Mouse (Mus musculus) small intestine, adult 2 months (tissue): ENCODE data around the gene Fgfbp1. TPM values are rescaled to one million over a fixed set of nuclear protein-coding genes. Genes with fewer than 3 reads are reported as not detected.

Source experiments
- H3K27ac ChIP-seq: fragments of 200-500 bp; 2 replicates; pipeline ENCODE4 v1.5.1; 2012; ENCODE audit warnings: low read depth, low read length, control low read depth, inconsistent platforms; ENCODE audit not compliant: insufficient read depth
- H3K27me3 ChIP-seq: fragments of 200-500 bp; 2 replicates; pipeline ENCODE4 v1.6.1; 2012; ENCODE audit warnings: mild to moderate bottlenecking, moderate library complexity, low read length, inconsistent platforms; ENCODE audit not compliant: control insufficient read depth, insufficient read depth
- H3K36me3 ChIP-seq: fragments of 200-500 bp; 2 replicates; pipeline ENCODE4 v1.6.1; 2012; ENCODE audit warnings: mild to moderate bottlenecking, low read length, control low read depth, inconsistent platforms; ENCODE audit not compliant: control insufficient read depth, insufficient read depth
- H3K4me1 ChIP-seq: fragments of 200-500 bp; 2 replicates; pipeline ENCODE4 v1.6.1; 2012; ENCODE audit warnings: low read length, inconsistent platforms, mixed read lengths; ENCODE audit not compliant: control insufficient read depth, insufficient read depth, insufficient read length
- H3K4me3 ChIP-seq: fragments of 200-500 bp; 2 replicates; pipeline ENCODE4 v1.5.1; 2012; ENCODE audit warnings: low read depth, mild to moderate bottlenecking, control low read depth, inconsistent platforms, low read length, moderate library complexity
- CTCF ChIP-seq: fragments of 200-500 bp; IDR thresholded peaks from 2 replicates; pipeline ENCODE4 v1.5.1; 2012; ENCODE audit warnings: low read depth, mild to moderate bottlenecking, control low read depth, inconsistent platforms, low read length, moderate library complexity, mixed read lengths; ENCODE audit not compliant: insufficient replicate concordance, insufficient read length; ENCODE audit errors: extremely low read depth
- POLR2A ChIP-seq: fragments of 200-500 bp; IDR thresholded peaks from 2 replicates; pipeline ENCODE4 v1.6.1; 2012; ENCODE audit warnings: low read depth, mild to moderate bottlenecking, control low read depth, inconsistent platforms, low read length, moderate library complexity
- WGBS: fragments of 180-500 bp; shearing (Covaris S2); methylation state at CpG from one replicate; pipeline ENCODE4 v1.1.7; 2018; 5-methylcytosine and 5-hydroxymethylcytosine counted together
- polyA plus RNA-seq: library from polyadenylated mRNA; depleted of rRNA; stranded (reverse); fragments of >200 nt; gene quantifications from 2 replicates; pipeline ENCODE4 v1.2.3, GENCODE M21; 2012

The Fgfbp1 gene
- polyA plus RNA-seq, 1 experiment: 8.9 TPM

DNA sequence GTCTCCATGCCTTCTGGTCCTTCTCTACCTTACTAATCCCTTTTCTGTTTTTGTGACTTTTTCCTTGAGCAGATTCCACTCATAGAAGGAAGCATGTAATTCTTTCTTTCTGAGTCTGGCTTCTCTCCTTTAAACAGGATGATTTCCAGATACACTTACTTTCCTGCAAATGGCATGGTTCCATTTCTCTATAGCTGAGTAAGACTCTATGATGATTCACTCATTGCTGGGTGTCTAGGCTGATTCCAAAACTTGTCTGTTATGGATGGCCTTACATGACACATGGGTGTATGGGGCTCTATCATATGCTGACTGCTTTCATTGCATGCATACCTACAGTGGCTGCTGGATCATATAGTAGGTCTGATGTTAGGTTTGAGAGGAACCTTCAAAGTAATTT, 4.6 kb upstream of the Fgfbp1 start:
- no peak for TF ChIP-seq POLR2A
- no peak for TF ChIP-seq CTCF
- H3K4me1 ChIP-seq: peaks cover 12% of the 10 kb centered on the region; the same call in 1 of the 2 replicates
- H3K4me3 ChIP-seq: no peak overlapping the region
- no peaks in the 10 kb centered on the region for H3K36me3 ChIP-seq
- H3K27ac ChIP-seq: no peak overlapping the region
- H3K27me3 ChIP-seq: no peaks in the 10 kb centered on the region

DNA sequence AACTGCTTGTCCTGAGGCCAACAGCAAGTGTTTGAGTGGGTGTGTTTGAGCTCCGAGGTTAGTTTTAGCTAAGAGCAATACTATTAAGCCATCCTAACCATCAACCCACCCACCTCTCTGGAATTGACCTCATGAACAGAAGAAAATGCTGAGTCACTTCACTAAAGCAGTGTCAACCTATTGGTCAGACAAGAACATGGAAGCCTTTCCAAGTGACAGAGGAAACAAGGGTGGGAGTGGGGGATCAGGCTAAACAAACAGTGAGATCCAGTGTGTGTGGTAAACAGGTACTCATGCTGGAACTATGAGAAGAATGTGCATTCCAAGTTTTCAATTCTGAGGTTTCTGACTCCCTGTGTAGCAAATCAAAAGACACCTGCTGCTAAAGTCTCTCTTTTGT, 1.3 kb upstream of the Fgfbp1 start:
- no peaks in the 10 kb centered on the region for H3K27me3 ChIP-seq
- TF ChIP-seq CTCF: no peak
- no peaks in the 10 kb centered on the region; the same call in 1 of the 2 replicates for H3K4me1 ChIP-seq
- H3K4me3 ChIP-seq: no peak overlapping the region
- peaks cover under 1% of the 10 kb centered on the region; the same call in 1 of the 2 replicates for H3K36me3 ChIP-seq
- whole genome bisulfite sequencing: 73% methylated on average over 1 of the region's 1 CpGs
- no peak overlapping the region for H3K27ac ChIP-seq

DNA sequence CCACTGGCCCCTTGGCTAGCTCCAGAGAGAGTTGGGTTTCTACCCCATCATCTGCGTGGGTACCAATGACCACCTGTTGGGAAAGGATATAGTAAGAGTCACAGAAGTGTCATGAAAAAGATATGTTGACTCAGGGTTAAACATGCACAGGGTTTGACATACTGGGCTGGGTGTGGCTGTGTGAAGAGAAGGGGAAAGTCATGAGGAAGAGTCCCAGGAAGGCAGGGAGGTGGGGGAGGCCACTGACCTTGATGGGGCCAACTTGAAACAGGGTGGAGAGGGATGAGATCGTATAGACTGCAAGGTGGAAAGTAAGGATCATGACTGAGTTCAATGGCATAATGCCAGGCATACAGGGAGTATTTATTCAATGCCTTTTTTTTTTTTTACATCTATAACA, 1.2 kb downstream of the Fgfbp1 start:
- H3K36me3 ChIP-seq: peaks cover 2% of the 10 kb centered on the region; the same call in 1 of the 2 replicates
- H3K27me3 ChIP-seq: no peaks in the 10 kb centered on the region
- no peak overlapping the region for H3K4me3 ChIP-seq
- H3K4me1 ChIP-seq: no peaks in the 10 kb centered on the region; the same call in 1 of the 2 replicates
- TF ChIP-seq POLR2A: no peak
- WGBS: 44% methylated on average over 2 of the region's 2 CpGs
- H3K27ac ChIP-seq: no peak overlapping the region

DNA sequence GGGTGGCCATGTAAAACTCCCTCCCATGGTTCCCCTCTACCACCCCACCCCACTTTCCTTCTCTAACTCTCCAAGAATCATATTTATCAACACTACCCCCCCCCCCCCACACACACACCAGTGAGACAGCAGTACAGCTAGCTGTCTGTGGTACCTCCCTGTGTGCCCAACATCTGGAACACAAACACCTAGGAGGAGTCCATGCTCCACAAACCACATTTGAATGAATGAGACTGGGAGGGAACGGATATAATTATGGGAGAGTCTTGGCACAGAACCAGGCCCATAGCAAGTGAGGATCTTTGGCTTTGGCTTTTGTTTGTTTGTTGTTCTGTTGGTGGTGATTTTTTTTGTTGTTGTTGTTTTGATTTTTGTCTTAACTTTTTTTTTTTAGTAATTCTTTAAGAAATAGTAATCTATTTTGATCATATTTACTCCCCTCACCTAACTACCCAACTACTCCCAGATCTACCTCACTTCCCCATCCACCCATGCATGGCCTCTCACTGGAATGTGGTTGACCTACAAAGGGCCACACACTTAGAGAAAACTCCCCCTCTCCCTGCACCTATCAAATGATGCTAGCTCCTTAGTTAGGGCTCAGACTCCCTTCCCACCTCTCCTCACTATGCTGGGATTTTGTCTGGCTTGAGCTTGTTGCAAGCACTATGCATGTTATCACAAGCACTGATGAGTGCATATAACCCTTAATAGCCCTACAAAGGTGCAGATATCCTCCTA, 4.6 kb downstream of the Fgfbp1 start:
- Histone ChIP-seq H3K27ac (no peak overlapping the region), H3K36me3 (peaks cover 2% of the 10 kb centered on the region; the same call in 1 of the 2 replicates), H3K4me1 (peaks cover 8% of the 10 kb centered on the region; the same call in 1 of the 2 replicates), H3K27me3 (no peaks in the 10 kb centered on the region), H3K4me3 (no peak overlapping the region)
- 25% methylated on average over 1 of the region's 1 CpGs for WGBS
- TF ChIP-seq POLR2A (no peak), CTCF (no peak)

DNA sequence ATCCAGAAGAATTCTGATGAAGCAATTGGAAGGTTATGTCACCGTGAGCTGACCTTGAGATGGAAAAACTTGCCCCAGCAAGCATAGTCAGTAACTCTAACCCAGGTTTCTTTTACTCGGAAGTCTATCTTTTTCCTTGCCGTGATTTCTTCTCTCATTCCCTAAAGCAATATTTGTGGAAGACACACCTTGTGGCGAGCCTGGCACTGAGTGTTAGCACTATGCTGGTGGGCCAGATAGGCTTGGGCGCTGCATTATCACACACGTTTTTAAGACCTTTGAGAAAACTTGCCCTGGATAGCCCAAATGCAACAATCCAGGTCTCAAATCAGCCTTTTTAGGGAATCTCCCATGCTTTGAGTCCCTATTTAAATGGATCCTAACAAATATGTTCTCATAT, 7.4 kb downstream of the Fgfbp1 start:
- Histone ChIP-seq H3K27ac (no peak overlapping the region), H3K4me1 (peaks cover 20% of the 10 kb centered on the region; the same call in 1 of the 2 replicates), H3K4me3 (no peak overlapping the region), H3K27me3 (no peaks in the 10 kb centered on the region), H3K36me3 (peaks cover 2% of the 10 kb centered on the region; the same call in 1 of the 2 replicates)
- 57% methylated on average over 6 of the region's 6 CpGs for WGBS
- TF ChIP-seq CTCF (no peak), POLR2A (no peak)

DNA sequence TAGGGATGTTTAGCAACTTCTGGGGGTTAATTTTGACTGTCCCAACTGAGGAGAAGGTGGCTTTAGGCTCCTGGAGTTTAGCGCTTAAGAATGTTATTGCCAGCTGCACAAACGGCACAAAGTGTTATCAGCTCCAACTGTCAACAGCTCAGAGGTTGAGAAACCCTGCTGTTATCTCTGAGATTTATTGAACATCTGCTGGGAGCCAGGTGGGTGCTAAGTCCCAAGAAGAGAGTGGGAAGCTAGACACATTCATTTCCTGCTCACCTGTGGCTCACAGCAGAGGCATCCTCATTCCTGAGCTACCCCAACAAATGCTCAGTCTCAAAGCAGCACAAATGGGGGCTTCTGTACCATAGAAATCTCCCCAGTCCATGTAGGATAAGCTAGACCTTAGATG, 10.4 kb downstream of the Fgfbp1 start:
- TF ChIP-seq POLR2A: no peak
- TF ChIP-seq CTCF: no peak
- peaks cover 24% of the 10 kb centered on the region; the same call in 1 of the 2 replicates for H3K4me1 ChIP-seq
- 17% methylated on average over 2 of the region's 2 CpGs for WGBS
- H3K36me3 ChIP-seq: no peaks in the 10 kb centered on the region
- H3K27ac ChIP-seq: peak overlapping the region; percentile 62
- H3K4me3 ChIP-seq: no peak overlapping the region
- no peaks in the 10 kb centered on the region for H3K27me3 ChIP-seq

DNA sequence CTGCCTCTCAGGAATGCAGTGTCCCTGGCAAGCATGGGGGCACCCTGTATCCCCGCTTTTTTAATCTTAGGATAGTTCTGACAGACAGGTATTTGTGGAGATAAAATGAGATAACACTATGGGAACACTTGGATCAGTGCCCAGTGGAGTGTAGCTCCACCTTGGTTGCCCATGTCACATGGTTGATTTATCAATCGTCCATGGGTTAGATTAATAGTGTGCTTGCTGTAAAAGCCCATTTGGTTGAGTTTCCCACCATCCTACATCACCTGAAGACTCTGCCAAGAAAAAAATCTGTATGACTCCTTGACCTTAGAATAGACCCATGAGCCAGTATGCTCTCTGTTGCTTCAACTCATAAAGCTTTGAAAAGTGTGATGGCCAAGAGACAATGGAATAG, 11.0 kb downstream of the Fgfbp1 start:
- no peak for TF ChIP-seq CTCF
- TF ChIP-seq POLR2A: no peak
- no peaks in the 10 kb centered on the region for H3K27me3 ChIP-seq
- no peaks in the 10 kb centered on the region for H3K36me3 ChIP-seq
- peaks cover 24% of the 10 kb centered on the region; the same call in 1 of the 2 replicates for H3K4me1 ChIP-seq
- no peak overlapping the region for H3K4me3 ChIP-seq
- 38% methylated on average over 2 of the region's 2 CpGs for WGBS
- H3K27ac ChIP-seq: peak overlapping the region; percentile 62
